Mouse (Mus musculus) megakaryocyte, embryonic 14.5 days (primary cell): ENCODE results near the gene Rdh5. TPM values are rescaled to one million over a fixed set of nuclear protein-coding genes. Genes with fewer than 3 reads are reported as not detected.

Experiments used
- H3K27me3 ChIP-seq: replicated peaks from 2 replicates; pipeline ENCODE3; 2012; ENCODE audit warnings: inconsistent platforms
- H3K36me3 ChIP-seq: replicated peaks from 2 replicates; pipeline ENCODE3; 2012; ENCODE audit warnings: low read length, inconsistent platforms, mixed read lengths
- H3K4me1 ChIP-seq: 2 replicates; pipeline ENCODE4 v1.6.1; 2012; ENCODE audit warnings: inconsistent platforms
- H3K4me3 ChIP-seq: replicated peaks from 2 replicates; pipeline ENCODE3; 2012; ENCODE audit warnings: moderate library complexity, mild to moderate bottlenecking, inconsistent platforms
- H3K9me3 ChIP-seq: 2 replicates; pipeline ENCODE4 v1.6.1; 2012; ENCODE audit warnings: inconsistent platforms
- FLI1 ChIP-seq: IDR thresholded peaks from 2 replicates; pipeline ENCODE4 v1.6.1; 2012; ENCODE audit warnings: low read length, inconsistent platforms, mixed read lengths
- GATA1 ChIP-seq: IDR thresholded peaks from 3 replicates; pipeline ENCODE4 v1.6.1; 2012; ENCODE audit warnings: mixed read lengths, low read length, inconsistent platforms, borderline replicate concordance
- polyA plus RNA-seq: library from polyadenylated mRNA; stranded (reverse); fragments of >175 nt; gene quantifications from 2 replicates; pipeline ENCODE4 v1.2.3, GENCODE M21; 2012; ENCODE audit warnings: low replicate concordance; ENCODE audit not compliant: insufficient read depth

Gene Rdh5
- polyA plus RNA-seq, 1 experiment: 15.8 TPM

DNA sequence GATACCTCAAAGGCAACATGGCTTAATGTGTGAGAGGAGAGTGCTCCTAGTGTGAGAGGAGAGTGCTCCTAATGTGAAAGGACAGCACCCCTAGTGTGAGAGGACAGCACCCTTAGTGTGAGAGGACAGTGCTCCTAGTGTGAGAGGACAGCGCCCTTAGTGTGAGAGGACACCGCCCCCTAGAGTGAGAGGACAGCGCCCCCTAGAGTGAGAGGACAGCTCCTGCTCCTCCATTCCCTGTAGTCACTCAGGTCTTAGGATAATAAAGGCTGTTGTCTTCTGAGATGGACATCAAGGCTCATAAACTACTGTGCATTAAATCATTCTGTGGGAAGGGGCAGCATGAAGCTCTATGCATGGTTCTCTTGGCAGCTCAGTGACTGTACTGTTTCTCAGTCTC lies 23.0 kb upstream of the Rdh5 start:
- Histone ChIP-seq H3K4me1 (peaks cover 30% of the 10 kb centered on the region), H3K36me3 (no peaks in the 10 kb centered on the region), H3K9me3 (no peaks in the 10 kb centered on the region; the same call in 1 of the 2 replicates), H3K27me3 (peaks cover 64% of the 10 kb centered on the region), H3K4me3 (peak overlapping the region; percentile 23)
- TF ChIP-seq FLI1: no peak
- TF ChIP-seq GATA1: no peak

DNA sequence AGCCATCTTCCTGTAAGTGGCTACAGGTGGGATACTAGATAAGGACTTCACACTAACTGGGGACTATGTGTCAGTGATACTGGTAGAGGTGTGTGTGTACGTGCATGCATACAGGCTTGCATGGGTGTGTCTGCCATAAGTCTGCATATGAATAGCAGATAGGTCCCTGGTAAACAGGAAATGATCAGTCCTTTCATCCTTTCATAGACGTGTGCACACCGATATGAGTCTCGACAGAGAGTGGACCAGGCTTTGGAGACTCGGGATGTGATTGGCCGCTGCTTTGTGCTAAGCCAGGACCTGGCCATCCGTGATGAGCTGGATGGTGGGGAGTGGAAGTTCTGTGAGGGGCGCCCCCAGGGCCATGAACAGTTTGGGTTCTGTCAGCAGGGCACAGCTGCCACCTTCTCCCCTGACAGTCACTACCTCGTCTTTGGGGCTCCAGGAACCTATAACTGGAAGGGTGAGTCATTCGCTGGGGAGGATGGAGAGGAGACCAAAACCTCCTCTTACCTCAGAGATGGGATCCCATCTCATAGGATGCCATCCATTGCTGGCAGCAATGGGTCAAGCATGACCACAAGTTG lies 17.9 kb upstream of the Rdh5 start:
- peaks cover 70% of the 10 kb centered on the region for H3K27me3 ChIP-seq
- H3K4me3 ChIP-seq: no peak overlapping the region
- no peaks in the 10 kb centered on the region for H3K36me3 ChIP-seq
- H3K9me3 ChIP-seq: no peaks in the 10 kb centered on the region
- no peak for TF ChIP-seq FLI1
- TF ChIP-seq GATA1: no peak
- H3K4me1 ChIP-seq: peaks cover 38% of the 10 kb centered on the region

DNA sequence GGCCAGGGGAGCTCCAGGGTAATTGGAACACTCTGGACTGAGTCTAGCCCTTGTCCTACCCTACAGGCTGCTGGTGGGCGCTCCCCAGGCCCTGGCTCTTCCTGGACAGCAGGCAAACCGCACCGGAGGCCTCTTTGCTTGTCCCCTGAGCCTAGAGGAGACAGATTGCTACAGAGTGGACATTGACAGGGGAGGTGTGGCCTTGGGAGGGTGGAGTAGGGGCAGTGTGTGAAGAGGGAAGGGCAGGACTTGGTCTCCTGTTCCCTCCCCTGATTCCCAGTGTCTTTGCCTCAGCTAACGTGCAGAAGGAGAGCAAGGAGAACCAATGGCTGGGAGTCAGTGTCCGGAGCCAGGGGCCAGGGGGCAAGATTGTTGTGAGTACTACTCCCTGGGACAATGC lies 16.3 kb upstream of the Rdh5 start:
- H3K27me3 ChIP-seq: peaks cover 77% of the 10 kb centered on the region
- H3K9me3 ChIP-seq: no peaks in the 10 kb centered on the region
- no peaks in the 10 kb centered on the region for H3K36me3 ChIP-seq
- peaks cover 51% of the 10 kb centered on the region for H3K4me1 ChIP-seq
- H3K4me3 ChIP-seq: peak overlapping the region; percentile 9
- TF ChIP-seq FLI1 (no peak), GATA1 (no peak)

DNA sequence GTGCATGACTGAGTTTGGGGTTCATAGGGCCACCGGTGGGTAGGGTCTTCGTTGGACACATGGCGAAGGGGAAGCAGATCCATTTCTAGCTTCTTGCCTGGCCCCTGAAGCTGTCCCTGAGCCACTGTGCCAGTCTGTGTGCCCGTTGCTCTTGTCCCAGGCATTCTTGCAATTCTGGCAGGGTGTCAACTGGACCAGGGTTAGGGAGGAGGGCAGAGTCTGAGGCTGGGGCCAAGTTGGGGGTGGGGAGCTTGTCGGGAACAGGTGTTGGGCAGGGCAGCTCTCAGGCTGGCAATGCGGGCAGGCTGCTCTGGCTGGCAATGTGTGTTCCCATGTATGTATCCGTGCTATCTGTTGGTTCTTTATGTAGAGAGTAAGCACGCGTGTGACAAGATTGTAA lies 15.8 kb upstream of the Rdh5 start:
- H3K27me3 ChIP-seq: peaks cover 77% of the 10 kb centered on the region
- TF ChIP-seq GATA1: no peak
- no peak for TF ChIP-seq FLI1
- H3K36me3 ChIP-seq: no peaks in the 10 kb centered on the region
- no peaks in the 10 kb centered on the region for H3K9me3 ChIP-seq
- H3K4me1 ChIP-seq: peaks cover 56% of the 10 kb centered on the region
- no peak overlapping the region for H3K4me3 ChIP-seq

DNA sequence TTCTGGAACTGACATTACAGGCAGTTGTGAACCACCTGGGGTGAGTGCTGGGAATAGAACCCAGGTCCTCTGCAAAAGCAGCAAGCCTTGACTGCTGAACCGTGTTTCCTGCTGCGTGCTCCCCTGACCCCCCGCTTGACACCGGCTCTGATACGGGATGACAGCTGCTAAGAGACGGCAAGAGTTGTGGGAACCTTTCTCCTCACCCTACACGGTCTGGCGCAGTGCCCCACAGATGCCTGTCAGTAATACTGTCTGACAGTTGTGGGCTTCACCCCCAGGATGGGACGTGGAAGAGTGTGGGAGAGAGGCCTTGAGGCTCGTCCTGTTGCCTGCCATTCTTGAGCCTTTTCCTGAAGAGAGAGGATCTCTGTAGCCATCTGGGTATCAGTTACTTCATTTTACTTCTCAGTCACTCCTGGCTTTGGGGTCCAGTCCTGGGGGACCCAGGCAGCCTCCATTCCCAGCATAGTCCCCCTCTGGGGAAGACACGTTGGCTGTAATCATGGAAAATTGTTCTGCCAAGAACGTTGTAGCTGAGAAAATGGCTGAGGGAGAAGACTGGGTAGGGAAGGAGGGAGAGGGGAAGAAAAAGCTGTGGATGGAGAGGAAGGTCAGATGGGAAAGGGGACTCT lies 15.2 kb upstream of the Rdh5 start:
- Histone ChIP-seq H3K9me3 (no peaks in the 10 kb centered on the region), H3K27me3 (peaks cover 77% of the 10 kb centered on the region), H3K4me1 (peaks cover 62% of the 10 kb centered on the region), H3K36me3 (no peaks in the 10 kb centered on the region), H3K4me3 (no peak overlapping the region)
- TF ChIP-seq GATA1: no peak
- no peak for TF ChIP-seq FLI1

DNA sequence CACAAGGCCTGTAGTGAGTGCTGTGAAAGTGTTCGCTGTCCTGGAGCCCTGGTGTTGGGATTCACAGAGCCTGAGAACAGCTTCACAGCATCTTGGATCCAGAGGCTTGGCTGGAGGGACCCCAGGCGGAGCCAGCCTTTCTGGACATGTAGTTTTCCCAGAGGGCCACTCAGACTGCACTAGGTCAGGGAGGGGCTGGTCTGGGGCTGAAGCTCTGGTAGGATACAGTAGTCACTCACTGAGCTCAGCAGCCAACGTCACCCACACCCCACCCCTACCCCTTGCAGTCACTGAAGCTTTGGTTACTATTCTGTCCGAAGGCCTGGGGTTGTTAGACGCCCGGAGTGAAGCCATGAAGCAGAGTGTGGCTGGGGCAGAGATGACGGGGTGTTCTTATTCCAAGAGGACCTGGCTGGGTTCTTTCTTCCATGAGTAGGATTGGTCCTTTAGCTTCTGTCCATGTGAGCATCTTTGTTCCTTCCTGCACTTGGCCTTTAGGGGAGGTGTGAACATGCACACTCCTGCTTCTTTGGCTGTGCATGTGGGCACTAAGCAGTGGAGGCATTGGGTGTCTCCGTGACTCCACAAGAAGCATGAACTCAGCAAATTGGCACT lies 13.2 kb upstream of the Rdh5 start:
- peaks cover 69% of the 10 kb centered on the region for H3K4me1 ChIP-seq
- H3K9me3 ChIP-seq: no peaks in the 10 kb centered on the region
- TF ChIP-seq GATA1: no peak
- no peak for TF ChIP-seq FLI1
- H3K4me3 ChIP-seq: no peak overlapping the region
- no peaks in the 10 kb centered on the region for H3K36me3 ChIP-seq
- H3K27me3 ChIP-seq: peaks cover 75% of the 10 kb centered on the region

DNA sequence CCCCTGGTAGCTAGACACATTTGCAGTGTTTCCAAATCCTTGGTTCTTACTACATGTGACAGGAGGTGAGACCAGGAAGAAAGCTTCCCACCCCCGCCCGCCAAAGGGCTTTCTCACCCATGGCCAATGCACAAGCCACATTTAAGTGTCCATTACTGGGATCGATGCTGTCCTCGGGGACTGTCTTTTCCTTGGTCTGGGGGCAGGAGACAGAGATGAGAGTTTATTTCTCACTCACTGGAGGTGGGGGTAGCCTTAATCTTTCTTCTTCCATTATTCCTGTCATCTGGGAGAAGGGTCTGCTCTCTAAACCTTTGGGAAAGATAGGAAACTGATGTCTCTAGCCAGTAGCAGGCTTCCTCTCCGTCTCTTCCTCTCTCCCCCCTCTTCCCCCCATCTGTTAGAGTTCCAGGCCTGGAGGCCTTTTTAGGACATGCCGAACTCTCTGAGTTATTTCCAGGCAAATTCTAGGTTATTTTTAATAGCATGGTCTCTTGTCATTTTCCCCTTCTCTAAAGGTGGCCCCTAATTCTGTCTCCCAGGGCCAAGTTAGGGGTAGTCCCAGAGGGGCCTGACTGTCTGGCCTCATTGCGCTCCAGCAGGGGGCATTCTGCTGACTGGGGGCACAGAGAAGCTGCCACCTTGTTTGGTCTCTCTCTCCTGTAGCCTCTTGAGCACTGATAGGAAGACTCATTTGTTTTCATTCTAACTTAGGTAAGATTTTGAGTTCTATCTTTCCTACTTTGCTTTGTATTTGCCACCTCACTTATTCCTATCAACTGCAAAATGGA lies 12.5 kb upstream of the Rdh5 start:
- Histone ChIP-seq H3K4me3 (no peak overlapping the region), H3K9me3 (no peaks in the 10 kb centered on the region), H3K36me3 (no peaks in the 10 kb centered on the region), H3K27me3 (peaks cover 68% of the 10 kb centered on the region), H3K4me1 (peaks cover 66% of the 10 kb centered on the region)
- TF ChIP-seq GATA1 (no peak), FLI1 (no peak)

DNA sequence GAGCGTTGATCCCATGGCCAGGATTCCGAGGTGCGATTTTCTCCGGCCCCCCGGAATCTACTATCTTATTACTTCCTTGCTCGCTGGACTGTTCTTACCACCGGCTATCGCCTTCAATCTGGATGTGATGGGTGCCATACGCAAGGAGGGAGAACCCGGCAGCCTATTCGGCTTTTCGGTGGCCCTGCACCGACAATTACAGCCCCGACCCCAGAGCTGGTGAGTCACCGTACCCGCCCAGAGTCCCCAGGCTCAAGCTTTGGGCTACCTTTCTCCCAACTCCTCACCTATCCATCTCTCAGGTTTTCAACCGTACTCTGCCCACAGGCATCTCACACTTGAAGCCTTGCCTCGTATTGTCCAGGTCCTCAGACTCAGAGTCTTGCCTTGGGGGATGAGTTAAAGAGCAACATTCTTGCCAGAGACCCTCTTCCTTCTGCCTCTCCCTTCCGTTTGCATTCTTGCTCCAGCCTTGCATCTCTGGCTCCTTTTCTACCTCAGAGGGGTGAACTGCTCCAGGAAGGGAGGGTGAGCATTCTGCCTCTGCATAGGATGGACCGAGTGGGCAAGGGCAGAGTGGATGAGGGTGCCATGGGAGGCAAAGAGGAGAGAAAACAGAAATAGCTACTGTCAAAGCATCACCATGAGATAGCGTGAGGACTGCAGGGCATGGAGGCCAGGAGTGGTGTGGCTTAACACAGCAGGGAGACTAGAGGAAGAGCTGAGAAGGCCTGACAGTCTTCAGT lies 11.5 kb upstream of the Rdh5 start:
- Histone ChIP-seq H3K4me3 (peak overlapping the region; percentile 80), H3K9me3 (no peaks in the 10 kb centered on the region), H3K4me1 (peaks cover 68% of the 10 kb centered on the region), H3K36me3 (no peaks in the 10 kb centered on the region), H3K27me3 (peaks cover 73% of the 10 kb centered on the region)
- no peak for TF ChIP-seq GATA1
- no peak for TF ChIP-seq FLI1

DNA sequence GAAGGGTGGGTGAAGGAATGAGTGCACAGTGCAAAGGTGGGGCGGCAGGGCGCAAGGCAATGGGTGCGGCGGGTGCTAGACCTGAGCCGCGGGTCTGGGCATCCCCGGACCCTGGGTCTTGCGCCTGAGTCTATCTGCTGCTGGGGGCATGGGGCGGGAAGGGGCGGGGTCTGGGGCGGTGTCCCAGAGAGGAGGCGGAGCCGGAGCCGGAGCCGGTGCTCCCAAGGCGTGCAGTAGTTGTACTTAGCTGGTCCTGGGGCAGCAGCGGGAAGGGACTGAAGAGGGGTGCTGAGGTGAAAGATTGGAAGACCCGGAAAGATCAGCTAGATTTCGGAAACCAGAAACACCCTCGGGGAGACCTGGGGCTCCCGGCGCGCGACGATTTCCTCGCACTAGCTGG lies 10.9 kb upstream of the Rdh5 start, which contains the start of gene Itga7:
Gene Itga7, plus strand, starts transcription at position 245 of the 400 bp plus-strand sequence.
- Histone ChIP-seq H3K4me3 (peak within 1 kb of the TSS; percentile 80), H3K27me3 (peaks cover 72% of the 10 kb centered on the region), H3K36me3 (no peaks in the 10 kb centered on the region), H3K4me1 (peaks cover 67% of the 10 kb centered on the region), H3K9me3 (no peaks in the 10 kb centered on the region)
- no peak for TF ChIP-seq GATA1
- TF ChIP-seq FLI1: no peak
